Mouse (Mus musculus) C2C12 (cell line): ENCODE results near the gene Lhpp. TPM values are rescaled to one million over a fixed set of nuclear protein-coding genes. Genes with fewer than 3 reads are reported as not detected.

Experiments used
- H3K27me3 ChIP-seq: one replicate; pipeline ENCODE4 v1.6.1; 2011; ENCODE audit not compliant: control insufficient read depth, insufficient read depth, insufficient read length
- H3K36me3 ChIP-seq: one replicate; pipeline ENCODE4 v1.6.1; 2011; ENCODE audit not compliant: control insufficient read depth, insufficient read depth
- H3K4me3 ChIP-seq: one replicate; pipeline ENCODE4 v1.5.1; 2011; ENCODE audit warnings: mild to moderate bottlenecking, control low read depth; ENCODE audit not compliant: poor library complexity, insufficient read depth, severe bottlenecking
- H3K79me2 ChIP-seq: one replicate; pipeline ENCODE4 v1.6.1; 2011; ENCODE audit not compliant: control insufficient read depth, insufficient read depth
- H3K79me3 ChIP-seq: one replicate; pipeline ENCODE4 v1.6.1; 2011; ENCODE audit warnings: low read depth, control low read depth
- H3ac ChIP-seq: one replicate; pipeline ENCODE3; 2011; ENCODE audit warnings: low read depth; ENCODE audit not compliant: control insufficient read depth, insufficient read length
- CEBPB ChIP-seq: IDR thresholded peaks from one replicate; pipeline ENCODE4 v1.6.1; 2011; ENCODE audit warnings: low read depth, mild to moderate bottlenecking, control low read depth, moderate library complexity
- CTCF ChIP-seq: IDR thresholded peaks from one replicate; pipeline ENCODE4 v1.5.1; 2011; ENCODE audit not compliant: control insufficient read depth, insufficient read depth, insufficient read length
- FOSL1 ChIP-seq: IDR thresholded peaks from one replicate; pipeline ENCODE4 v1.8.0; 2011; ENCODE audit warnings: mild to moderate bottlenecking, low read length; ENCODE audit not compliant: poor library complexity, insufficient read depth, severe bottlenecking
- MAX ChIP-seq: IDR thresholded peaks from one replicate; pipeline ENCODE4 v1.6.1; 2011; ENCODE audit warnings: mild to moderate bottlenecking, control low read depth
- MYOD1 ChIP-seq: IDR thresholded peaks from one replicate; pipeline ENCODE4 v1.6.1; 2011; ENCODE audit warnings: low read depth; ENCODE audit not compliant: control insufficient read depth, insufficient read length
- MYOG ChIP-seq: IDR thresholded peaks from one replicate; pipeline ENCODE4 v1.6.1; 2011; ENCODE audit not compliant: control insufficient read depth, insufficient read length; ENCODE audit errors: extremely low read depth
- USF1 ChIP-seq: IDR thresholded peaks from one replicate; pipeline ENCODE4 v1.6.1; 2011; ENCODE audit warnings: low read depth, mild to moderate bottlenecking, control low read depth, moderate library complexity
- polyA plus RNA-seq: library from polyadenylated mRNA; unstranded; fragments of >200 nt; fragmentation: generic; extraction: Trizol; gene quantifications from one replicate; pipeline ENCODE4 v1.2.1, GENCODE M21; 2012; ENCODE audit warnings: missing spikeins

Lhpp gene
- polyA plus RNA-seq, 1 experiment, result 2.9 TPM

GRCm38 (mm10) chr7:132736099-132736862 is 125.8 kb downstream of the Lhpp start:
- no peak overlapping the region for H3K4me3 ChIP-seq
- H3ac ChIP-seq, result no peak overlapping the region
- H3K27me3 ChIP-seq, result no peaks in the 10 kb centered on the region
- H3K79me2 ChIP-seq, result no peaks in the 10 kb centered on the region
- TF ChIP-seq CTCF, result no peak
- TF ChIP-seq USF1, result no peak
- TF ChIP-seq MYOD1, result no peak
- no peak for TF ChIP-seq CEBPB
- no peak for TF ChIP-seq MAX
- no peak for TF ChIP-seq FOSL1
- TF ChIP-seq MYOG, result no peak
- no peaks in the 10 kb centered on the region for H3K79me3 ChIP-seq
- no peaks in the 10 kb centered on the region for H3K36me3 ChIP-seq

DNA sequence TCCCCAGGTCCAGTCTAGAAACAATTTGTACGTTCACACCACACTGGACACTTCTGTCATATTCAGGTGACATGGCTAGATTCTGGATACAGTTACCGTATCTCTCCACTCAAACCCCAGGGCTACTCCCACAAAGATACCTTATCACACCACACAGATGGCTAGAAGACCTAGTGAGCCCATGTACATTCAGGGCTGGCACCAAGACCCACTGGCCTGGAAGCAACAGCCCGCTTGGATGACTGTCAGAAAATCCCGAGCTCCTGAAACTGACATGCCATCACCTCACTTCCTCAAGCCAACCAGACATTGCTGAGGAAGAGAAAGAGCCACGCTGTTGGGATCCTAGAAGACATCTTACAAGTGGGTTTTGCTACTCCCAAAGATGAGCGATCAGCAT is 128.4 kb downstream of the Lhpp start:
- no peaks in the 10 kb centered on the region for H3K36me3 ChIP-seq
- H3ac ChIP-seq, result no peak overlapping the region
- no peak overlapping the region for H3K4me3 ChIP-seq
- H3K79me3 ChIP-seq, result no peaks in the 10 kb centered on the region
- no peaks in the 10 kb centered on the region for H3K27me3 ChIP-seq
- TF ChIP-seq CEBPB (no peak), USF1 (no peak), FOSL1 (no peak), CTCF (no peak), MYOG (no peak), MYOD1 (no peak), MAX (no peak)
- no peaks in the 10 kb centered on the region for H3K79me2 ChIP-seq

GRCm38 (mm10) chr7:132739829-132740228 is 129.4 kb downstream of the Lhpp start:
- no peak overlapping the region for H3K4me3 ChIP-seq
- H3K36me3 ChIP-seq, result no peaks in the 10 kb centered on the region
- TF ChIP-seq FOSL1 (no peak), MAX (no peak)
- H3K79me3 ChIP-seq, result no peaks in the 10 kb centered on the region
- no peaks in the 10 kb centered on the region for H3K27me3 ChIP-seq
- H3K79me2 ChIP-seq, result no peaks in the 10 kb centered on the region
- no peak overlapping the region for H3ac ChIP-seq

GRCm38 (mm10) chr7:132742912-132743311 is 132.5 kb downstream of the Lhpp start:
- Histone ChIP-seq H3K79me3 (no peaks in the 10 kb centered on the region), H3ac (no peak overlapping the region)

DNA sequence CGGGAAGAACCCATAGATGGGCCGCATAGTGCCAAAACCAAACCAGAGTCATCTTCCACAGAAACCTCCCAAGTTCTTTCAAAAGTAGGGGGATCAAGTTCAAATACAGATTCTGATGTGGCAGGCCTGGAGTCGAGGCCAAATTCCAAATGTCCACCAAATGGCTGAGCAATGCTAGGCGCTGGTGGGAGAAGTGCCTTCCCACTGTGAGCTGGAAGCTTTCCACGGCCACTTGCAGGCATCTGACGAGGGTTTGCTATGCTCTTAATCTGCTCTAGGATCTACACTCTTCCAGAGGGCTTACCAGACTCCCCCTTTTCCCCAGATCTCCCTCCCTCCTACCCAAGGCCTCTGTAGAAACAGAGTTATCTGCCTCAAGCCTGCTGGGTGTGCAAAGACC is 136.7 kb downstream of the Lhpp start:
- Histone ChIP-seq H3K79me3 (no peaks in the 10 kb centered on the region), H3K36me3 (no peaks in the 10 kb centered on the region), H3K79me2 (no peaks in the 10 kb centered on the region), H3K4me3 (no peak overlapping the region), H3ac (no peak overlapping the region), H3K27me3 (no peaks in the 10 kb centered on the region)
- TF ChIP-seq FOSL1, result no peak
- TF ChIP-seq MYOG, result no peak
- TF ChIP-seq MAX, result no peak
- no peak for TF ChIP-seq CTCF
- no peak for TF ChIP-seq MYOD1
- TF ChIP-seq CEBPB, result no peak
- no peak for TF ChIP-seq USF1

More at GRCm38 (mm10) chr7:132742912-132743311, 132.5 kb downstream of the Lhpp start:
- no peaks in the 10 kb centered on the region for H3K27me3 ChIP-seq
- H3K4me3 ChIP-seq, result no peak overlapping the region
- TF ChIP-seq USF1 (no peak), CTCF (no peak), MYOG (no peak), CEBPB (no peak), FOSL1 (no peak), MAX (no peak), MYOD1 (no peak)
- H3K79me2 ChIP-seq, result no peaks in the 10 kb centered on the region
- no peaks in the 10 kb centered on the region for H3K36me3 ChIP-seq
